Mouse (Mus musculus): ENCODE data around the gene Parp2. TPM values are rescaled to one million over a fixed set of nuclear protein-coding genes. Genes with fewer than 3 reads are reported as not detected.
A peak's percentile ranks its signal among the peaks of the same experiment; 100 is the strongest.

Parp2 gene
- polyA plus RNA-seq (2016; fragmentation: Nextera tagmentation; extraction: Ambion mirVana), result 52.1 and 55.8 TPM in 2 replicates

DNA sequence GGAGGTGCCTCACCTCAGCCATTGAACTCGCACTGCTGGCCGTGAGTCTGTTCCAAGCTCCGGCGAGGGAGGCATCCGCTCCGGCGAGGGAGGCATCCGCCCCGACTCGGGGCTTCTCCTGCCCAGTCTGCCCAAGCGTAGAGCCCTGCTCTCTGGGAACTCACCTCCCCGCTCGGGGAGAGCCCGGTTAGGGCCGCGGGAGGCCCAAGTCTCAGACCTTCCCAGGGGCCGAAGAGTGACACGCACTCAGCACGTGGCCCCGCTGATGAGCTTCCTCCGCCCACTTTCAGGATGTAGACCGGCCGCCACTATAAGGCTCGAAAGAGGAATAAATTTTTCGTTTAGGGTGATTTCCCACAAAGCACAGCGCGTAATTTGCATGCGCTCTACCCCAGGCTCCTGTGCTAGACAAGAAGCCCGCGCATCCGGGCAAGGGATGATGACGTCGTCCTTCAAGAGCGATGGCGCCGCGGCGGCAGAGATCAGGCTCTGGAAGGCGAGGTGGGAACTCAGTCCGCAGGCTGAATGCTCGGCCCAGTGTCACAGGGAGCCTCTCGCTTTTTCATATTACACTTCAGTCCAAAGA lies at the start of gene Parp2, which contains the start of gene Ccnb1ip1:
Gene Parp2, plus strand, starts transcription at position 355 of the 586 bp plus-strand sequence.
Gene Ccnb1ip1, minus strand, starts transcription at position 246 of the 586 bp plus-strand sequence.
- WGBS, result under 1% methylated on average over 42 of the region's 42 CpGs
- Histone ChIP-seq H3K36me3 (peaks cover 23% of the 10 kb centered on the region), H3K4me3 (peak within 1 kb of the TSS; percentile 48), H3K27me3 (no peaks in the 10 kb centered on the region; the same call in 1 of the 2 replicates), H3K4me1 (peaks cover 4% of the 10 kb centered on the region), H3K9ac (replicated peaks) (peak within 1 kb of the TSS; percentile 59), H3K27ac (replicated peaks) (peak within 1 kb of the TSS; percentile 87), H3K4me2 (replicated peaks) (peak within 1 kb of the TSS; percentile 58), H3K9me3 (no peaks in the 10 kb centered on the region)
- ATAC-seq (ENCODE audit: low FRiP score, low read depth), result peak; percentile 98

DNA sequence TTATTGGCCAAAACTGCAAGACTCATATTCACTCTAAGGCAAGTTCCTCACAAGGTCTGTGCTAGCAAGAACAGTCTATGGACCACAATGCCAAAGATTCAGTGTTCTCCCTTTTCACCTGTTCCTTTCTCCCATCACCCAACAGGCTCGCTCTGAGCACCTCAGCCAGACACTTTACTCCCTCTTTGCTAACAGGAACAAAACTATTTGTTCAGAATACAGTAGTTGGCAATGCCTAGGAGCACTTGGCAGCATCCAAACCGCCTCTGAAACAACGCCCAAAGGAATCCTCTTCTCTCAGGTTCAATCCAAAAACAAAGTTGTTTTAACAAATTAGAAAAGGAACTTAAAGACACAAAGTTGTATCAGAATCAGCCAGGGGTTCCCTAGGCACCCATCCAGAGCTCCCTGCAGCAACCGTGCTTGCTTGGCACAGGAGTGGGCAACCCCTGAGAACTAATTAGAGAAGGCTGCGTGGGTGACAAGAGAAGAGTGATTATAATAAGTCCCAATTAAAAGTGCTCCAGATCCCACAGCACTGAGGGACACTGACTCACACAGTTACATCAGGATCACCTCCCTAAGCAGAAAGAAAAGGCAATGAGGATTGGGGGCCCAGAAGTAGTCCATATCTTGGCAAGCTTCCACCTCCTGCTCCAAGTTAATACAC lies 49.1 kb upstream of the Parp2 start:
- ATAC-seq (ENCODE audit: low FRiP score, low read depth), result no peak
- Histone ChIP-seq H3K4me3 (no peak overlapping the region), H3K9me3 (no peaks in the 10 kb centered on the region), H3K27ac (replicated peaks) (no peak overlapping the region), H3K36me3 (0 out of 2 replicates have a peak, but pooled peaks cover 6% of the 10 kb centered on the region), H3K27me3 (no peaks in the 10 kb centered on the region), H3K4me2 (replicated peaks) (no peak overlapping the region), H3K4me1 (no peaks in the 10 kb centered on the region), H3K9ac (replicated peaks) (no peak overlapping the region)
- 82% methylated on average over 5 of the region's 5 CpGs for WGBS

DNA sequence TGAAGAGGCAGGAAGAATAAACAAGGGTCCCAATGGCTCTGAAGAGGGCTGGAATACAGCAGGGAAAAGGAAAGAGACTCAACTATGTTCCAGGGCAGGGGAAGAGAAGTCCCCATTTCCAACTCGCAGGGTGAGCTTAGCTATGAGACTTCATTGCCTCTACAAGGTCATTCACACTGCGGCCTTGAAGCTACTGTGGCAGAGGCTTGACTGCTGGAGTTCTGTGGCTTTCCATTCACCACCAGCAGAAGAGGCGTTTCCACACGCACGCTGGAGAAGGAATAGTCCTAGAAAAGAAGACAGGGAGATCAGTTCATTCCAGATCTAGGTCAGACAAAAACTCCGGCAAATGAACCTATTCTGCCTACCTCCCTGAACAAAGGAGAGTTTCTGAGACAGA lies 41.9 kb upstream of the Parp2 start:
- no peaks in the 10 kb centered on the region for H3K4me1 ChIP-seq
- peaks cover 64% of the 10 kb centered on the region for H3K36me3 ChIP-seq
- ATAC-seq (ENCODE audit: low FRiP score, low read depth), result no peak
- H3K4me3 ChIP-seq, result no peak overlapping the region
- H3K27ac ChIP-seq (replicated peaks), result no peak overlapping the region
- no peaks in the 10 kb centered on the region for H3K27me3 ChIP-seq
- no peaks in the 10 kb centered on the region for H3K9me3 ChIP-seq
- no peak overlapping the region for H3K9ac ChIP-seq (replicated peaks)
- WGBS, result 92% methylated on average over 6 of the region's 6 CpGs
- no peak overlapping the region for H3K4me2 ChIP-seq (replicated peaks)

DNA sequence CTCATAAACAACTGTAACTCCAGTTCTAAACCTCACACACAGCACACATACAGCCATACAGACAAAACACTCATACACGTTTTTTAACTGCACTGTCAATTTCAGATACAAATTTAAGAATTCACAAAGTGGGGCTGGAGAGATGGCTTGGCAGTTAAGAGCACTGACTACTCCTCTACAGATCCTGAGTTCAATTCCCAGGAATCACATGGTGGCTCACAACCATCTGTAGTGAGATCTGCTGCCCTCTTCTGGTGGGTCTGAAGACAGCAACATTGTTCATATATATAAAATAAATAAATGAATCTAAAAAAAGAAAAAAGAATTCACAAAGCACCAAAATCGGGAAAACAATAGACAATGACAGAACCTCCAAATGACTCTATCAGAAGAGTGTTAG lies 36.3 kb upstream of the Parp2 start:
- Histone ChIP-seq H3K4me3 (no peak overlapping the region), H3K27ac (replicated peaks) (no peak overlapping the region), H3K36me3 (peaks cover 85% of the 10 kb centered on the region), H3K4me2 (replicated peaks) (no peak overlapping the region), H3K4me1 (no peaks in the 10 kb centered on the region), H3K9me3 (no peaks in the 10 kb centered on the region), H3K27me3 (no peaks in the 10 kb centered on the region), H3K9ac (replicated peaks) (no peak overlapping the region)
- WGBS, result 91% methylated on average over 2 of the region's 2 CpGs
- ATAC-seq (ENCODE audit: low FRiP score, low read depth), result no peak

DNA sequence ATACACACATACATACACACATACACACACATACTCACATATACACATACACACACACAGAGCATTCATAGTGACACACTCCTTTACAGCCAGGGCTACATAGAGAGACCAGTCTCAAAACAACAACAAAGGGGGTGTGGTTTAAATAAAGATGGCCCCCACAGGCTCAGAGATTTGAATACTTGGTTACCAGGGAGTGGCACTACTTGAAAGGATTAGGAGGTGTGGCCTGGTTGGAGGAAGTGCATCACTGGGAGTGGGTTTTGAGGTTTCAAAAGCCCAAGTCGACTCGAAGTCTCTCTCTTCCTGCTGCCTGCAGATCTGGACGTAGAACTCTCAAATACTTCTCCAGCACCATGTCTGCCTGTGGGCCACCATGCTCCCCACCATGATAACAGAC lies 25.5 kb upstream of the Parp2 start:
- Histone ChIP-seq H3K4me3 (no peak overlapping the region), H3K4me1 (peaks cover 8% of the 10 kb centered on the region), H3K9ac (replicated peaks) (no peak overlapping the region), H3K9me3 (no peaks in the 10 kb centered on the region), H3K27ac (replicated peaks) (no peak overlapping the region), H3K4me2 (replicated peaks) (no peak overlapping the region), H3K27me3 (no peaks in the 10 kb centered on the region), H3K36me3 (peaks cover 40% of the 10 kb centered on the region)
- no peak for ATAC-seq (ENCODE audit: low FRiP score, low read depth)
- WGBS, result 92% methylated on average over 3 of the region's 3 CpGs

DNA sequence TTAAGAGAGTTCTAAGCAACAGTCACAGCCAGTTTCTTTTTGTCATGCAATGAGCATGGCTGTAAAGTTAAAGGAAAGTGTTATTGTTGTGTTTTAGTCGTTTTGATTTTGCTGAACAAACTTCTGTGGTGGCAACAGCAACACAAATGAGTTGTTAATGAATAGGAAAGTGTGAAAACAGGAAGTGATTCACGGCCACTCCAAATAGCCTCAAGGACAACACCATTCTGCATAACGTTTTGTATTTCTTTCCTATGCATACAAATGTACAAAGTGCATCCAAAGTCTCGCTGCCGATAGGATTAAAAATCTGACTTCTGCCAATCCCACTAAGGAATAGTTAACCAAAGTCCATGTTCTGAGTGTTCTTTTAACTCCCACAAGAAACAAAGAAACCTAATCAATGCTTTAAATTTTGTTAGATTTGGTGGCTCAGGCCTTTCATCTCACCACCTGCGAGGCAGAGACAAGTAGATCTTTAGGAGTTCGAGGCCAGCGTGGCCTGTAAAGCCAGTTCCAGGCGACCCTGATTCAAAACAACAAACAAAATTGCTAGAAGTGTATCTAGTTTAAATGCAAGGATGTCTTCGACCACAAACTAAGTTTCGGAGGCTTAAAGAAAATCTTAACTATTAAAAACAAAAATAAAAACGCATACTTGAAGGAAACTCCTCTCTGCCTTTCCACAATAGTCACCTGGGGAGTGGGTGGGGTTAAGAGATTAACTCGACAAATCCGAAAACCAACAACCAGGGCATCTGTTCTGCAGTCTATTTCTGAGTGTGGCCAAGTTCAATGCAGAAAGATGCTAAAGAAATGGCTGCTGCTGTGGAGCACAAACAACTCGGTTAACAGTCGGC lies 23.0 kb upstream of the Parp2 start:
- peak overlapping the region; percentile 76 for H3K4me3 ChIP-seq
- no peaks in the 10 kb centered on the region for H3K27me3 ChIP-seq
- no peak for ATAC-seq (ENCODE audit: low FRiP score, low read depth)
- WGBS, result 28% methylated on average over 16 of the region's 16 CpGs
- H3K9me3 ChIP-seq, result no peaks in the 10 kb centered on the region
- peaks cover 28% of the 10 kb centered on the region for H3K36me3 ChIP-seq
- peak overlapping the region; percentile 84 for H3K9ac ChIP-seq (replicated peaks)
- H3K4me2 ChIP-seq (replicated peaks), result peak overlapping the region; percentile 53
- H3K27ac ChIP-seq (replicated peaks), result peak overlapping the region; percentile 69
- H3K4me1 ChIP-seq, result peaks cover 8% of the 10 kb centered on the region

DNA sequence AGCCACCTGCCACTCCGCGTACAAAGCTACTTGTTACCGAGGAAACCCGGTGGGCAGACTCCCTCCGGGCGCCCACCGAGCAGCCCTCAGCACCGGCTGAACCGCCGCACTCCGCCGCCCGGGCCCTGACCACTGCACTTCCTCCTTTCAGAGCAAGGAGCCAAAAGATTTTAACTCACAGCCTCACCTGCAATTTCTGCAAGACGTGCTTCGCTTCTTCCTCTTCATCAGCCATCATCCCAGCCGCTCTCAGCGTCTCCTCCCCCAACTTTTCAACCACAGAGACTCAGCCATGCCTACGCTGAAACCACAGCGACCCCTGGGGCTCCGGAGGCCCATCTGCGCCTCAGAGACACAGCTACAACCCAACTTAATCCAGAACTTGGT lies 22.4 kb upstream of the Parp2 start, which contains the start of gene Ttc5:
Gene Ttc5, minus strand, starts transcription at position 269 of the 387 bp plus-strand sequence.
- peaks cover 8% of the 10 kb centered on the region for H3K4me1 ChIP-seq
- H3K27ac ChIP-seq (replicated peaks), result peak within 1 kb of the TSS; percentile 69
- H3K27me3 ChIP-seq, result no peaks in the 10 kb centered on the region
- peaks cover 22% of the 10 kb centered on the region for H3K36me3 ChIP-seq
- peak within 1 kb of the TSS; percentile 76 for H3K4me3 ChIP-seq
- ATAC-seq (ENCODE audit: low FRiP score, low read depth), result peak; percentile 94
- 1% methylated on average over 21 of the region's 21 CpGs for WGBS
- H3K4me2 ChIP-seq (replicated peaks), result peak within 1 kb of the TSS; percentile 53
- H3K9me3 ChIP-seq, result no peaks in the 10 kb centered on the region
- H3K9ac ChIP-seq (replicated peaks), result peak within 1 kb of the TSS; percentile 84

DNA sequence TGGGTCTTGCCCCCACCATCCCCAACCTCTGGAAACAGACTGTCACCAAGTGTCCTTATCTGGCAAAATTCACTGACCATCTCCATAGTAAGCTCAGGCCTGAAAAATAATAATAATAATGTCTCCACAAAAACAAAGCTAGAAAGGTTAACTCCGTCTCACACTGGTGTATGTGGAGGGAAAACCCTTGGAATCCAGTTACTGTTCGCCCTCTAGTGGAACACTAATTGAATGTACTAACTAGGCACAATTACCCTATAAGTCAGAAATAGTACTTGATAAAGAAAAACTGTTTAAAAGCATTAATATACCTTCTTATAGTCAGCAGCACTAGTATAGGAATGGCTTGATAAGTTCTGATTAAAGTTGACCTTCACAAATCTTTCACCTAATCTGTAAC lies 19.5 kb upstream of the Parp2 start:
- H3K9ac ChIP-seq (replicated peaks), result no peak overlapping the region
- no peak overlapping the region for H3K27ac ChIP-seq (replicated peaks)
- no peak overlapping the region for H3K4me3 ChIP-seq
- no peak overlapping the region for H3K4me2 ChIP-seq (replicated peaks)
- no peaks in the 10 kb centered on the region for H3K36me3 ChIP-seq
- H3K4me1 ChIP-seq, result peaks cover 8% of the 10 kb centered on the region
- ATAC-seq (ENCODE audit: low FRiP score, low read depth), result no peak
- H3K27me3 ChIP-seq, result no peaks in the 10 kb centered on the region
- WGBS, result 17% methylated on average over 2 of the region's 2 CpGs
- no peaks in the 10 kb centered on the region for H3K9me3 ChIP-seq

DNA sequence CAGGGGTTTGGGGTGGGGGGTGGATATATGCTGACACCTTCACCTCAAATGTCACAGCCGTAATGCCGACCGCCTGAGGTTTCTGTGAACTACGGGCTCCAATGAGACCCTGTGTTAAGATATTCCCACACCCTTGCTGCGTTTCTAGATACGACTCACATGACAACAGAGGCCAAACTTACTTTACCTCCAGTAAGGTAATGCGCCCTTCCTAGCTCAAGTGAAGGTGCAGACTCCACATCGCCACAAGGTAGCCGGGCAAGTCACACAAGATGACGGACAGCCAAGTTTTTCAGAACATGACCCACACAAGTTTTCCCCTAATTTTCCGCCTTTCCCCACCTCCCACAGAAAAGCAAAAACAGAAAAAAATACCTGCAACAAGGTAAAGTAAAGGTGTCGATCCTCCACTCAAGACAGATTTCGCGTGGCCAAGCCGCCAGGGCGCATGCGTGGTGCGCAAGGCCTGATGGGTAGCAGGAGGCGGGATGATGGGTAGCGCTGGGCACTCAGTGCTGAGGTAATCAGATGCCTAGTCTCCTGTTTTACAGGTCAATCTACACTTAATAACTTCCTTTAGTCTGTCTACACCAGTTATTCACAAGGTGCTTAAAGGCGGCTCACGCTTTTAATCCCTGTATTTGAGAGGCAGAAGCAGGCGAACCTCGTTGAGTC lies 12.2 kb upstream of the Parp2 start:
- Histone ChIP-seq H3K4me2 (replicated peaks) (no peak overlapping the region), H3K36me3 (no peaks in the 10 kb centered on the region), H3K27me3 (no peaks in the 10 kb centered on the region), H3K9ac (replicated peaks) (no peak overlapping the region), H3K4me1 (0 out of 2 replicates have a peak, but pooled peaks cover 2% of the 10 kb centered on the region), H3K9me3 (no peaks in the 10 kb centered on the region), H3K4me3 (no peak overlapping the region), H3K27ac (replicated peaks) (no peak overlapping the region)
- 93% methylated on average over 24 of the region's 24 CpGs for WGBS
- ATAC-seq (ENCODE audit: low FRiP score, low read depth), result no peak

DNA sequence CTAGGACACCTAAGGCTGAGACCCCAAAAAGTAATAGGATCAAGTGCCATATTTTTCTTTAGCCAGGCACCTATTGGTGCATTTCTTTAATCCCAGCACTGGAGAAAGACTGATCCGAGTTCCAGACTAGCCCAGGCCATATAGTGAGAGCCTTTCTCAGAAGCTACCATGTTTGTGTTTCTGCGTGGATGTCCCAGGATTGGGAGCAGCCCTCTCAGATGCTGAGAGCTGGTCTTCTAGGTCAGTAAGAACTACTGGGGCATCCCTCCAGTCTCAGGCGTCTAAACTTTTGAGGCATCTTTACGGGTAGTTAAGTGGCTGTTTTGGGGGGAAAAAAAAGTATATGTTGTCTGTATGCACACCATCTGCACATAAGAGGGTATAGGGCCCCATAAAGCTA lies 11.7 kb upstream of the Parp2 start:
- Histone ChIP-seq H3K4me2 (replicated peaks) (no peak overlapping the region), H3K4me3 (no peak overlapping the region), H3K4me1 (0 out of 2 replicates have a peak, but pooled peaks cover 2% of the 10 kb centered on the region), H3K27me3 (no peaks in the 10 kb centered on the region), H3K9me3 (no peaks in the 10 kb centered on the region), H3K9ac (replicated peaks) (no peak overlapping the region), H3K27ac (replicated peaks) (no peak overlapping the region), H3K36me3 (no peaks in the 10 kb centered on the region)
- ATAC-seq (ENCODE audit: low FRiP score, low read depth), result no peak
- WGBS, result 93% methylated on average over 4 of the region's 4 CpGs

DNA sequence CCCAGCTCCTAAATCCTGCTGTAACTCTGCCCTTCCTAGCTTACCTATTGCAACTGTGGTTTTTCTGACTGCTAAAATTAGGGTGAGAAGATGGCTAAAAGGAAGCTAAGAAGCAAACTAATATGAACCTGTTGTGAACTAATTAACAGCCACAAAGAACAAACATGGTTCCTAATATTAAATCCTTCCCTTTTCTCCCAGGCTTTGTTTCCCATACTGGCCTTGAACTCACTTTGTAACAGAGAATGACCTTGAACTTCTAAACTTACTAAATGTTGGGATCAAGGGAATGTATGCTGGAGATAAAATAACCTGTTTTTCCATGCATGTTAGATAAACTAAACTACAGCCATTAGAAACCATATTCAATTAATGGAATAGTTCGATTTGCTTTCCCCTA lies 11.2 kb upstream of the Parp2 start:
- Histone ChIP-seq H3K27me3 (no peaks in the 10 kb centered on the region), H3K9me3 (no peaks in the 10 kb centered on the region), H3K36me3 (no peaks in the 10 kb centered on the region), H3K4me3 (no peak overlapping the region), H3K4me2 (replicated peaks) (no peak overlapping the region), H3K27ac (replicated peaks) (no peak overlapping the region), H3K4me1 (0 out of 2 replicates have a peak, but pooled peaks cover 2% of the 10 kb centered on the region), H3K9ac (replicated peaks) (no peak overlapping the region)
- 89% methylated on average over 1 of the region's 1 CpGs for WGBS
- no peak for ATAC-seq (ENCODE audit: low FRiP score, low read depth)

Measured in midbrain, embryonic 12.5 days (tissue).